Mouse (Mus musculus): ENCODE measurements around the gene Marveld3. TPM values are rescaled to one million over a fixed set of nuclear protein-coding genes. Genes with fewer than 3 reads are reported as not detected.

Gene Marveld3
- total RNA-seq, 2 experiments from 2014 or later: not detected

DNA sequence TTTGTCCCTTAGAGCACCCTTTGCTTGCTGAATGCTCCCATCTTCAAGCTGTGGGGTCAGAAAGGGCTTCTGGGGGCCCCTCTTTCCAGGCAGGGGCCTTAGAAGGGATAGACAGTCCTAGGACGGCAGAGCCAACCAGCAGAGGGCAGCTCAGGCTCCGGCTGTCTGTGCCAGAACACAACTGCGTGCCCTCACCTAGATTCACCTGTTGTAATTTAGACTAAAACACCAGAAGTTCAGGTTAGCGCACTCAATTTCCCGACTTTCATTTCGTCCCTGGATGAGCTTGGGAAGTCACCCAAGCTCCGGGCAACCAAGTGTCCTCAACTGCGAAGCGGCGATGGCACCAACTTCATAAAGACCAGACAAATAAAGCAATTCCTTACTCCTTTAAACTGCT lies 6.8 kb upstream of the Marveld3 start:
- no peak for DNase-seq (ENCODE audit: low spot score in 2 of 2)

DNA sequence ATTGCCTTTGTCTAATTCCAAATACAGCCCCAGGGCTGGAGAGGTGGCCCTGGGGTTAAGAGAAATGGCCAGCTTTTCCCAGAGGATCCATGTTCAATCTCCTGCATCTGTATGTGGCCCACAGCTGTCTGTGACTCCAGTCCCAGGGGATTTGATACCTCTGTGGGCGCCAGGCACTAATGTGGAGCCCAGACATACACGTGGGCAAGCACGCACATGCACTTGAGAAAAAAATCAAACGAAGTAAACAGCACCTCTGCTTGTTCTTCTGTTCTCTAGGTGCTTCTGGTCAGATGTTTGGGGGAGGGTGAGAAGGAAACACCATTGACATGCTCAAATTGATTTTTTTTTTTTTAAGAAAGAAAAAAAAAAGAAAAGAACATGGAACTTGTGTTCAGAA lies 2.1 kb upstream of the Marveld3 start:
- no peak for DNase-seq (ENCODE audit: low spot score in 2 of 2)

DNA sequence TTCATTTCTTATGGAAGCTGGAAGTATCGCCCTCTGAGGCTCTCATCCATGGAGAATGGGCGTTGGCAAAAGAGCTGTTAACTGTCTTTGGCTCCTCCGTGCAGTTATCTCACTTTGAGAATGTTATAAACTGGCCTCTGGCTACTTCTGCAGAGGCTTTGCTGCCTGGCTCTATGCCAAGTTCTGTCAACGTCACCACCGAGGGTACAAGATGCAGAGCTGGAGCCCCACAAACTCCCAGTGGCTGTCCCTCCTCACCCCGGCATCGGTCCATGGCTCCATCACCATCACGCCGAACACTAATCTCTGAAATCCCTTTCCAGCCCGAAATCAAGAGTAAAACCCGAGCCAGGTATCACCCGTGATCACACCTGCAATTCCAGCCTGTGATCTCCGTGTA lies 1.4 kb upstream of the Marveld3 start:
- DNase-seq (ENCODE audit: low spot score in 2 of 2): no peak

DNA sequence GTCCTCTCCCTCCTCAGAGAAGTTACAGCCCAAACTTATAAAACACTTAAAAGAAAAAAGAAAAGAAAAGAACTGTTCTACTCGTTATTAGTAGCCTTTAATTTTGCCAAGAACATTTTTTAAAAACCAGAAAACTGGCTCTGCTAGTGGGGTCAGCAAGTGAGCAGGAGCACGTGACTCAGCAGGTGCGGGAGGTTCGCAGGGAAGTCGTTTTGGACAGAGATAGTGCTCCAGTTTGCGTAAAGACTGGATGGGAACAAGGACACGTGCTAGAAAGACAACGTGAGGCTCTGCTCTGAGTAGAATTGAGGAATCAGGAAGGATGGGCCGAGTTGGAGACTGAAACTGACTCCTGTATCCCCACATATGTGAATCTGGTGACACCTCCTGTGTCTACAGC lies 893 bp upstream of the Marveld3 start:
- DNase-seq (ENCODE audit: low spot score in 2 of 2): no peak

DNA sequence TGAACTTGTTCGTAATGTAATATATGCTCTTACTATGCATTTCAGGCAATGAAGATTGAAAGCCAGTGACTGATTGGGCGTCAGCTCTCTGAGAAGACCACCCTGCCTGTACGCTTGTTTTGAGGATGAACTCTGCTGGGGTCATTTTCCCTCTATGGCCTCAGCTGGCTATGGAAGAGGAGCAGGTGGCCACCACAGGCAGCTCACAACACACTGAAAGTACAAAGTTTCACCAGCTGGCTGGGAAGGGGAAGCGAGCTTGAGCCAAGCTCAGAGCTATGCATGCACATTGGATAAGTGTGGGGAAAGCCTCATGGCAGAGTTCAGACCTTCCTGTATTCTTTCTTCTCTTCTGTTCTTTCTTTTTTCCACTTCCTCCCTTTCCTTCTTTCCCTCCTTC lies 2.9 kb downstream of the Marveld3 start:
- no peak for DNase-seq (ENCODE audit: low spot score in 2 of 2)

DNA sequence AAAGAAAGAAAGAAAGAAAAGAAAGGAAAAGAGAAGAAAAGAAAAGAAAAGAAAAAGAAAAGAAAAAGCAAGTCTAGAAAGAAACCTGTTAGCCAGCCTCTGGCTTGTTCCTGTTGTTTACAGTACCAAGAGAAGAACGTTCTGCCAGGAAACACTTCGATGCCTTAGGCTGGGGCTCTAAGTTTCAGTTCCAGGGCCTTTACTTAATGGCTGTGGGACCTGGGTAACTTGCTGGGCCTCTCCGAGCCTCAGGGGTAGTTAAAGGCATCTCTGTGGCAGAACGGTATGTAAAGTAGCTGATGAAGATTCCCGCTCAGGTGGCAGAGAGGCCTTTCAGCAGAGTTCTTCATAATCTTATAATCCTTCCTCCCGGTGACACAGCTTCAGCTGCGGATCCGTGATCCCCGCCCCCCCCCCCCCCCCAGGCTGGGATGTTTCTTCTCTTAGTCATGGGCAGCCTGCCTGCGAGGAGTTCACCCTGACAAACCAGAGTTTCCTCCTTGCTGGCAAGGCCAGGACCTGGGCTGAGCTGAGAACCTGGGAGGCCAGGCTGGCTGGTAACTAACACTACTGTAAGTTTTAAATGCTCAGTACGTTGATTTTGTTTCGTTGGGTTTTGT lies 3.9 kb downstream of the Marveld3 start:
- DNase-seq (ENCODE audit: low spot score in 2 of 2): no peak

DNA sequence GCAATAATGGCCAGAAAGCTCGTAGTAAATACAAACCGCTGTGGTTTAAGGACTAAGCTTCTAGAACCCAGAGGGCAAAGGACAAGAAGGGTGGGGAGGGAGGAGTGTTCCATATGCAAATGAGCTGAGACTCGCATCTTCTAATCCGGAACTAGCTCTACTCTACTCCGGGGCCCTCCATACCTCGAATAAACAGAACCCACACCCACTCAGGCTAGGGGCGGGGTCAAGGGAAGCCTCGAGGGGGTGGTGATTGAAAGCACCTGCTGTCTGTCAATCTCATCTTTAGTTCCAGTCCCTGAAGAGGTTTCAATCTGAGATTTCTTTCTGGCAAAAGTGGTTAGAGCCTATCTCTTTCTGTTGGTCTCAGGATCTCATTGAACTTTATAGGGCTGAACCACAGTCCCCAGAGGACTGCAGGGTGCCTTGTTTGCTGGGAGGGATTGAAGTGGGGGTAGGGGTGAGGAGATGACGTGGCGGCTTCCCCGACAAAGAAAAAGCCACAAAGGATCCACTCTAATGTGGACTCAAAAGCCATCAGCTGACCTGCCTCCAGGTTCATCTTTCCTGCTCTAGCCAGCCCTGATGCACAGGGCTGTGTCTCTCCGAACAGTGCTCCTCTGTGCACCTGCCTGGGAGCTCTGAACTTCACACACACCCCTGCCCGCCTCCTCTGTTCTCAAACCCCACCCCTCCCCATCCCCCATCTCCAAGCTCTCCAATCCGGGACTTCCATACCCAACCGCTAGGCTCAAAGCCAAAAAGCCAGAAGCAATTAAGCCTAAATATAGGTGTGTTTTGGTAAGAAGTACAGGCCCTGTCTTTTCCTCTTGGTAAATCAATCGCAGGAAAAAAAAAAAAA lies 4.6 kb downstream of the Marveld3 start:
- no peak for DNase-seq (ENCODE audit: low spot score in 2 of 2)

DNA sequence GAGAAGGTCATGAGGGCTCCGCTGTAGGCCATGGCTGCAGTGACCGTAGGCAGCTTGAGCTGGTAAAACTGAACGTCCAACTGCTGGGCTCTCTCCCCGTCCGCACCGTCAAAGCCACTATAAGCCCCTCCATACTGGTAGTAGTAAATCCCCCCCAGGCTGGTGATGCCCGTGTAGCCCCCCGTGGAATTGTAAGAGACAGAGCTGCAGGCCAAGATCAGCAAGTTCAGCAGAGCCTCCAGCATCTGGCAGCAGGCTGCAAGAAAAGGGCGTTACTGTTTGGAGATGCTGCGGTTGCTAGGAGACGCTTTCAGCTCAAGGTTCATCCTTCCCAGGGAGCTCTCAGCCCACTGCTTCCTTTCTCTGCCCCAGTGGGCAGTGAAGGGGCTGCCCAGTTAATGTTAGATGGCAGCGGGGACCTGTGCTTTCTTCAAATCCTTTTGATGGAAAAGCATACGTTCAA lies 7.5 kb downstream of the Marveld3 start:
- DNase-seq (ENCODE audit: low spot score in 2 of 2): no peak

DNA sequence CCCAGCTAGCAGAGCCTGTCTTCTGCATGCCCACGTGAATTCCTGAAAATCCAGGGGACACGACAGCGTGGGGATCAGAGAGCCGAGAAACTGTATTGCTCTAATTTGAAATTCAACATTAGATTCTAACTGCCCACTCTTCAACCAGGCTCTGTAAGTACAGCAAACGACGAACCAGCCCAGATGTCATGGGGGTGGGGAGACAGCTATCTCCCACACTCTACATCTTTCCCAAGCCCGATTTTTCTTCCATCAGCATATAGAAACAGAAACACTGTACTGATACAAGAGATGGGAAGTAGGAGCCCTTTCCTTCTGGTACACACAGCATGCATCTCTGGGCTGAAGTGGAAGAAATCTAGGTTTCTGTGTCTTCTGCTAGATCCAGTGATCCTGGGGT lies 9.8 kb downstream of the Marveld3 start:
- no peak for DNase-seq (ENCODE audit: low spot score in 2 of 2)

DNA sequence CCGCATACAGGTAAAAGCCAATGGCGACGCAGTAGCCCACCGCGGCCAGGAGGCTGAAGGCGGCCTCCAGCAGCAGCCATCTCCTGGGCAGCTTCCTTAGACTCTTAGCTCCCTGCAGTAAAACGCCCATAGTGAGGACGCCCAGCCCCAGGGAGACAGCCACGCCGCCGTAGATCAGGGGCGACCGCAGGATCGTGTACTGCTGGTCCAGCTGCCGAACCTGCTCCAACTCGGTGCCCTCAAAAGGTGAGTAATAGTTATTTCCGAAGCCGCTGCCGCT lies 13.8 kb downstream of the Marveld3 start:
- DNase-seq (ENCODE audit: low spot score in 2 of 2): no peak

DNA sequence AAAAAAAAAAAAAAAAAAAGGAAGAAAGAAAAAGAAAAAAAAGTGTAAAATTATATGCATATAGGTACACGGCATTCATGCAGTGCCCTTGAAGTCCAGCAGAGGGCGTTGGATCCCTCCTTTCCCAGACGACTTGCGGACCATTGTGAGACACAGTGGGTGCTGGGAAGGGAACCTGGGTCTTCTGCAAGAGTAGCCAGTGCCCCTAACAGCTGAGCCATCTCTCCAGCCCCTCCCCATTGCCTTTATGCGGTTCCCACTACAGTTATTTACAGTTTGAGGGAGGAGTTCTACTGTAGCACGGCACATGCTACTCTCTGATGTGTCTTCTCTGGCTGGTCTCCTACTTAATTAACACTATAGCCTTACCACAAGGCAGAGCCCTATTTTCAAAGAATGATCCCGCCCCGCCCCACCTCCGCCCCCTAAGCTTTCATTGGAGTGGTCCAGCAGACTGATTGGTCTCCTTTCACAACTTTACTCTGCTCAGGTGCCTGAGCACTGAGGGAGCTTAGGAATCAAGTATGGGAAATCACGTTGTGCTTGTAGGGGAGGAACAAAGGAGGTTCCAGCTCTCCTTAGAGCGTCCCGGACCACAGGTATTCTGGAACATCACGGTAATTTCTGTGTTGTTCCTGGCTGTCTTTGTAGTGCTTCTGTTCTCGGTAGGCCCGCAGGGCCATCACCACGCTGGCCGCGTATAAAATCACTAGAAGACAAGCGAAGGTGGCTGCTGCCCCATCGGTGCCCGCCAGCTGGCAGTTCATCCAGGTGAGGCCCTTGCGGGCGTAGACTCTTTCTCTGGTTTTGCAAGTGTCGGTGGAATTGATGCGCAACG lies 14.3 kb downstream of the Marveld3 start:
- DNase-seq (ENCODE audit: low spot score in 2 of 2): peak; percentile 49 to 62

DNA sequence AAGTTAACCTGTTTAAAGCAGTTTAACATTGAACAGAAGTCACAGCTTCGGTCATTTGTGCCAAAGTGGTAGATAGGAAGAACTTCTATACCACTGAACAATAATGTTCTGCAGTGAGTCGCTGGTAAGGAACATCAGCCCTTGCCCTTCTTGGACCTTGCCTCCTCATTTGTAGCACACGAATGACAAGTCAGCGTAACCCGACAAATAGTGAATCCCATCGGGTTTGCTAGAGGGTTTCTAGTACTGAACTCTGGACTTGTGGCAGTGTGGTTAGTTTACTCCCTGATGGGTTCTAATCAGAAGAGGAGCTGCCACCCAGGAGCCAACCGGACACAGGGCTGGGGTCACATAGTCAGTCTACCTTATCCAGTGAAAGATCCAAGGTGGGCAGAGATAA lies 15.7 kb downstream of the Marveld3 start:
- no peak for DNase-seq (ENCODE audit: low spot score in 2 of 2)

DNA sequence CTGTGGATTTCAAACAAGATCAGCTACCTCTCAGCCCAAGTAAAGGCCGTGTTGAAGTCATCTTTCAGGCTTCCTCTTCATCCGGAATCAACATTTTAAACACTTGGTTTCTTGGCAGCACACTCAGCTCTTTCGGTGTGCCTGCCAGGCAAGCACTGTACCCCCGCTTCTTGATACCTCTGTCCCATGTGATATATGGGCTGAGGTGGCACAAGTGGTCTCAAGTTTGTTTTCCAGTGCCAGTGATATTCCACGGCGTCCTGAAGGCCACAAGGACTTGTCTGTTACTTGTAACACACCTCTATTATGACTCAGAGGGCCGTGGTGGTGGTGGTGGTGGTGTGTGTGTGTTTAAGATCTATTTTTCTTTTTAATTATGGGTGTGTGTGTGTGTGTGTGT lies 16.3 kb downstream of the Marveld3 start:
- DNase-seq (ENCODE audit: low spot score in 2 of 2): no peak

DNA sequence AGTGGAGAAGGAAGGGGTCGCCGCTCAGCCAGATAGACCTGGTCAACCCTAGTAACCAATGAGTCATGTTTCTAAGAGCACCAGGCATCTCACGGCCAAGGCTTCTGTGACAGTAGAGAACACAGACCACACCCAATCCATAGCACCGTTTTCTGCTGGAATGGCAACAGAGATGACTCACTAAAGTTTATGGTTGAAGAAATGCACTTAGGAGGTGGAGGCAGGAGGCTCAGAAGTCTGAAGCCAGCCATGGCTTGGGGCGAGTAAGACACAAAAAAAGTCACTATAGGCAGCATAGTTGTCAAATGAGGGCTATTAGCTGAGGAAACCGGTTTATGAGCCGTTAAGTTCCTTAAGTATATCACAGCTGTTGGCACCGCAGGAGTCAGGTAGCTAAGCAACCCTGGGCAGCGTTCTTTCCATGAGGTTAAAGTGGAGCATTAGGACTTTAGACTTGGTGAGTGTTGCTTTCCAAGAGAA lies 16.8 kb downstream of the Marveld3 start:
- no peak for DNase-seq (ENCODE audit: low spot score in 2 of 2)

DNA sequence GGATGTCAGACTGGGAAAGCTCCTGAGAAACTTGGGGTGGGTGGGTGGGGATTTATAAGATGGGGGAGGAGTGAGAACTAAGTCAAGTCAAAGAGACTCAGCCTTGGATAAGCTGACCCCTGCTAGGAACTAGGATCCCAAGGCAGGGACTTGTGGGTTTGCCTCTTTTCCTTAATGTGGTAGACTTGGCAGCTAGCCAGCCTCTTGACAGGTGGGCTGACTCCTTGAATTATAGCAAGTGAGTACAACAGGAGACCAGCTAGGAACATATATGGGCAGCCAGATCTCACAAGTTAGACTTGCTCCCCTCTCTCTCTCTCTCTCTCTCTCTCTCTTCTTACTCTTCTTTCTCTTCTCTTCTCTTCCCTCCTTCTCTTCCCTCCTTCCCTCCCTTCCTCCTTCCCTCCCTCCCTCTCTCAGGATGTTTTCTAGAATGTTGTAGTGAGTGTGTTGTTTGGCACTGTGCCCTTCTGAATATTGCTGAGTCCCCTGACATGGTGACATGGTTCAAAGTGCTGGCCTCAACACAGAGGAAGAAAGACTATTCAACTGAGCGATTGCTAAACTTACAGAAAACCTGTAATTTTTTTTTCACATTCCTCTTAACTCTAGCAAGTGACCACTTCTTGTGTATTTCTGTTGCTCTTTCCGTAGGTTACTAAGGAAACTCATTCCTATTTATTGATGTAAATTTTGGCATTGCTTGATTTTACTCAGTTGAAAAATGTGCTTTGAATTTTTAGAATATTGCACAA lies 20.2 kb downstream of the Marveld3 start:
- DNase-seq (ENCODE audit: low spot score in 2 of 2): no peak

DNA sequence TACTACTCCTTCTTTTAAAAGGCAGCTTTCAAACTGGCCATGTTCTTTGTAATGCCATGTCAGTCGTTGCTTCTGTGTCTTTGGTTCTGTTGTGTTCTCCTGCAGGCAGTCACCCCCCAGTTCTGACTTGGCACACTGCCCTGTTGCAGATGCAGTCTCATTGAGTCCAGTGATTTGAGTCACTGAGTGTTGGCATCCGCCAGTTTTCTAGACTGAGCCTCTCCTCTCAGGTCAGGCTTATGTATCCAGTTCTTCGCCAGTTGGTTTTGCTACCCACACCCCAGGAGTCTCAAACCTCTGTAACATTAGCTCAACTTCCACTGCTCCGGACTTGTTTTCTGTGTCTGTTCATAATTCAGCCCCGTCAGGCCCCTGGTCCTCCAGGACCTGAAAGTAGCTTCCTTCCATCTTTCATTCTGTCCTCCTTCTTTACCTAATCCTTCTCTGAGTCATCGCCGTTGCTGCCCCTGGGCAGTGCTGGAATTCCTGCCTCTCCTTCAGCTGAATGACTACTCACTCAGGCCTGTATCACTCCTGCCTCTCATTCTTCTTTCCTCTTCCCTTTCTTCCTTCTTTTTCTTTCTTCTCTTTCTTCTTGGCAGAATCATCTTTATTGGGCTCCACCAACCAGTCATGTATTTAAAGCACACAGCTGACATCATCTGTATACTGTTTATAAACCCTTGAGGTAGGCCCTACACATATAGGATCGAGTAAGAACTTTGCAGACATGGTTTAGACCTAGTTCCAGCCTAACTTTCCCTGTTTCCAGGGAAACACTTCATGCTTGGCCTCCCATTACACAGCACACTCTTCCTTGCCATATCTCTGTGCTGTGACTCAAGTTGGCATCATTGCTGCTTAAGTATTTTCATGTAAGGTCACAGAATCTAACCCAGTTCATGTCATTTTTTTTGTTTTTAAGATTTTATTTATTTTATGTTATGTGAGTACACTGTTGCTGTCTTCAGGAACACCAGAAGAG lies 41.3 kb downstream of the Marveld3 start:
- peak in 1 of 2 experiments; percentile 54 for DNase-seq (ENCODE audit: low spot score in 2 of 2)

DNA sequence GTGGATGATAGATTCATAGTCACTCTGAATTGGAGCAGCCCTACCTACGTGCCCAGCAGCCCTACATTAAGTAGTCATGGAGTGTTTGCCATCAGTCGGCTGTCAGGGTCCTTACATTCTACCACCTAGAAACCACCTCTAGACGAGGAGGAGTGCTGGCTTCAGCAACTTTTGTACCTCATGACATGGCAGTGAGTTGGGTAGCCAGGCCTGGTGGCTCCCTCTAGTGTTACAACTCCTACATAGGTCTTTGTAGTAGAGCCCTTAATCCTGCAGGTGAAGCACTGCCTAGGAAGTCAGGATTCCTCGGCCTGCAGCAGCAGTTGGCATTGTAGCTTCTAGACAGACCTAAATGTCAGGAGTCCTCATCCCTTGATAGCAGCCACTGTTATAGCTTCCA lies 44.7 kb downstream of the Marveld3 start:
- peak; percentile 30 to 54 for DNase-seq (ENCODE audit: low spot score in 2 of 2)

DNA sequence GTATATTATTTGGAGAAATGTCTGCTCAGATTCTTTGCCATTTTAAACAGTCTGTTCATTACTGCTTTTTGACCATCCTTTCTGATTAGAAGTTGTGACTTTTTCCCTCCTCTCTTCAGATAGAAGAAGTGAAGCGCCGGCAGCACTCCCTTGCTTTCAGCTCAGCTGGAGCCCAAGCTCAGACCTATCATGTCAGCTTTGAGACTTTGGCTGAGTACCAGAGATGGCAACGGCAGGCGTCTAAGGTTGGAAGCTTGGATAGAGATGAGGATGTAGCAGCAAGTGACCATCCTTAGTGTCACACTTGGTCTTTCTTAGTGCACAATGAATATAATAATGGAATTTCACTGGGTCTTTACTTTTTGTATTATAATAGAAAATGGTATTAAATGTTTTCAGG lies 54.6 kb downstream of the Marveld3 start:
- DNase-seq (ENCODE audit: low spot score in 2 of 2): no peak

DNA sequence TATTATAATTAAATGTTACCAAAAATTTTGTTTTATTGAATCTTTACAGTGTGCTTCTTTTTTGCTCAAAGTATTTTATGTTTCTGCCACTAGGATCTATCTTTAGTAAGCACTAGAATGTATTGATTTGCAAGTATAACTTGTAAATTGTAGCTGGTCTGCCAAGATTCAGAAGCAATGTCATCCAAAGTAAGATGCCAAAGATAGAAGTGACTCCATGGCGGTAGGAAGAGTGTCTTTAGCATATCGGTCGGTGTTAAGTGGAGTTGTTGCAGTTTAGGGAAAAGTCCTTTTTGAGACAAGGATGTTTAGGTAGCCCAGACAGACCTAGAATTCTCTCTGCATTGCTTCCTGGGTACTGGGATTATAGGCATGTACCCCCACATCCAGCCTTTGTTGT lies 55.1 kb downstream of the Marveld3 start:
- DNase-seq (ENCODE audit: low spot score in 2 of 2): no peak

Measured in layer of hippocampus, postnatal 10 days (tissue).